Mouse (Mus musculus) bone marrow macrophage, adult 2 months (primary cell): ENCODE measurements around the gene Fam136a.
A peak's percentile ranks its signal among the peaks of the same experiment; 100 is the strongest.

ENCODE experiments used
- CTCF ChIP-seq: IDR thresholded peaks from 2 replicates; pipeline ENCODE4 v1.5.1; 2012; ENCODE audit warnings: low read depth, mild to moderate bottlenecking, low read length, moderate library complexity
- POLR2A ChIP-seq: IDR thresholded peaks from 2 replicates; pipeline ENCODE4 v1.6.1; 2012; ENCODE audit warnings: mild to moderate bottlenecking, low read depth, low read length, borderline replicate concordance

- TF ChIP-seq CTCF = peak; percentile 26; the same call in 1 of the 2 replicates
- no peak for TF ChIP-seq POLR2A
Measured at GRCm38 (mm10) chr6:86364442-86365141, 854 bp upstream of the Fam136a start.
